ENCODE assay signal across 8 mouse cellular contexts in genomic region chr13:98694773-98695314, GRCm38 (mm10). TPM values are rescaled to one million over a fixed set of nuclear protein-coding genes. Genes with fewer than 3 reads are reported as not detected.
DNase-seq lines count a peak whose midpoint lies in the region; ATAC-seq and TF ChIP-seq lines count a peak whose summit lies in the region.

Tmem171 (minus strand) TSS chr13:98694834.

- no peaks in the 10 kb centered on the region for H3K36me3 ChIP-seq in C2C12 (ENCODE audit: control insufficient read depth, insufficient read depth)
- no peaks in the 10 kb centered on the region for H3K36me3 ChIP-seq in heart, embryonic 15.5 days

- H3K27me3 ChIP-seq in C2C12 (ENCODE audit: control insufficient read depth, insufficient read depth, insufficient read length): no peaks in the 10 kb centered on the region
- H3K27me3 ChIP-seq in heart, embryonic 15.5 days: peaks cover 15% of the 10 kb centered on the region

- peaks cover 10% of the 10 kb centered on the region for H3K79me3 ChIP-seq in C2C12 (ENCODE audit: low read depth)

- peaks cover 20% of the 10 kb centered on the region for H3K79me2 ChIP-seq in C2C12 (ENCODE audit: control insufficient read depth, insufficient read depth)

- DNase-seq in adrenal gland, postnatal 36 days: peak; percentile 30 to 32
- peak; percentile 79 for DNase-seq in kidney, postnatal 14 days
- DNase-seq in lung, postnatal 36 days: peak; percentile 32
- no peak for DNase-seq in yolk sac, embryonic 10.5 days (ENCODE audit: low spot score)
- no peak for DNase-seq in gastrocnemius, adult 8-10 months (ENCODE audit: low spot score in 2 of 2)
- DNase-seq in gastrocnemius, adult 18-20 months (ENCODE audit: low spot score): no peak

- no peak within 1 kb of the TSS for H3ac ChIP-seq in C2C12 (ENCODE audit: control insufficient read depth, insufficient read length, low read depth)

- peak; percentile 18; the same call in 1 of the 2 replicates for ATAC-seq in heart, embryonic 15.5 days (replicated peaks; ENCODE audit: insufficient number of reproducible peaks, insufficient read depth, low FRiP score, low read depth)

- H3K4me2 ChIP-seq in heart, embryonic 15.5 days: peak within 1 kb of the TSS; percentile 84

- H3K27ac ChIP-seq in heart, embryonic 15.5 days: 0 out of 2 replicates have a peak within 1 kb of the TSS, but pooled peaks have one; percentile 12

- H3K9me3 ChIP-seq in heart, embryonic 15.5 days (replicated peaks): no peaks in the 10 kb centered on the region

- peak within 1 kb of the TSS; percentile 56 for H3K9ac ChIP-seq in heart, embryonic 15.5 days

- peaks cover 27% of the 10 kb centered on the region for H3K4me1 ChIP-seq in heart, embryonic 15.5 days (replicated peaks)

- no peak within 1 kb of the TSS for H3K4me3 ChIP-seq in C2C12 (ENCODE audit: insufficient read depth, poor library complexity, severe bottlenecking)
- peak within 1 kb of the TSS; percentile 51 for H3K4me3 ChIP-seq in heart, embryonic 15.5 days

- 5% methylated on average over 44 of the region's 44 CpGs for WGBS in heart, embryonic 15.5 days

- TF ChIP-seq CTCF in C2C12 (IDR thresholded peaks at IDR 0.05; ENCODE audit: control insufficient read depth, insufficient read depth, insufficient read length): no peak

TF ChIP-seq in C2C12, 6 proteins besides CTCF, POLR2A, EP300 and RAD21:
- TF ChIP-seq MAX (IDR thresholded peaks at IDR 0.05) (no peak), CEBPB (IDR thresholded peaks at IDR 0.05; ENCODE audit: low read depth) (no peak), USF1 (IDR thresholded peaks at IDR 0.05; ENCODE audit: low read depth) (no peak), MYOD1 (IDR thresholded peaks at IDR 0.05; ENCODE audit: control insufficient read depth, insufficient read length, low read depth) (no peak), FOSL1 (IDR thresholded peaks at IDR 0.05; ENCODE audit: insufficient read depth, low read length, poor library complexity, severe bottlenecking) (no peak), MYOG (IDR thresholded peaks at IDR 0.05; ENCODE audit: control insufficient read depth, extremely low read depth, insufficient read length) (no peak)

RNA-seq across cellular contexts. Expression of gene Tmem171, which starts in this region (rescaled TPM):
- polyA plus RNA-seq in C2C12 (2012; fragmentation: generic; extraction: Trizol): 13.0 TPM
- total RNA-seq in adrenal gland, postnatal 36 days (2021): under 1 TPM in 1 of 2 experiments, not detected in 1; 0.40 TPM
- 1.6 TPM in 2 replicates for polyA plus RNA-seq in heart, embryonic 15.5 days (2015; fragmentation: Nextera tagmentation; extraction: Ambion mirVana)
- total RNA-seq in gastrocnemius, adult 8-10 months (2022): 1 to 10 TPM in 1 of 4 experiments, under 1 TPM in 1, not detected in 2; 0.32 to 1.4 TPM
- total RNA-seq in gastrocnemius, adult 18-20 months (2021): 1 to 10 TPM in 1 of 2 experiments, not detected in 1; 2.0 TPM

Comparison
In these comparisons a context has a peak if more than half of its experiments do, and no peak if none do; other contexts are left out.
1. Peak in DNase-seq in adrenal gland, postnatal 36 days; RNA of the gene not detected or under 1 TPM.
2. DNase-seq: peak in kidney, postnatal 14 days (single experiment) and lung, postnatal 36 days (single experiment); none in yolk sac, embryonic 10.5 days (single experiment), gastrocnemius, adult 8-10 months (0 of 2) and gastrocnemius, adult 18-20 months (single experiment).